Mouse (Mus musculus): ENCODE measurements around the gene Abi3bp.

Abi3bp gene

DNA sequence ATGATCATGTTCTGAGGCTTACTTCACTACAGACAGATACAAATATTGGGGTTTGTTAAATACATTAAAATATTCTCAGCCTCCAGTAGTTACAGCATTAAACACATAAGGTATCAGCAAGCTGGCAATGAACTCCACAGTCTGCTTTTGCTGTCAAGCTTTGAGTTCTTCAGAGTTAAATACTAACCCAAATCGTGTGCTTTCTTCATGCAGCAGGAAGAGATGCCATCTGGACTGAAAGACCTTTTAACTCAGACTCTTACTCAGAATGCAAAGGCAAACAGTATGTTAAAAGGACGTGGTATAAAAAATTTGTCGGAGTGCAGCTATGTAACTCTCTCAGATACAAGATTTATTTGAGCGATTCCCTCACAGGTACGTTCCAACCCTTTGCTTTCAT lies 209.1 kb downstream of the Abi3bp start:
- DNase-seq (ENCODE audit: low read depth, low spot score), result no peak

DNA sequence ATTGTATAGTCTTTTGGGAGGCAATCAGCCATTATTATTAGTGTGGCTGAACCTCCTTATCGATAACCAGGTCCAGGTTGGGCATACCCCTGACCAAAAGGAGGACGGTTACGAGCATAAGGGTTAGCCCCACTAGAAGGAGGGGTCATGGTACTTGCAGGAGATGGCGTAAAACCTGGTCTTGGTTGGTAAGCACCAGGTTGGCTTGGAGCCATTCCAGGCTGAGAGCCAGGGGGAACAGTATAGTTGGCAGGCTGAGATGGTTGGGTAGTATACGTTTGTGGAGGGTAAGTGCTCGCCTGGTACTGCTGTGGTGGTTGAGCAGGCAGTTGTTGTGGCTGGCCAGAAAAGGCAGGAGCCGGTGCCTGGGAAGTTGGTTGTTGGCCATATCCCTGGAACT lies 213.0 kb downstream of the Abi3bp start:
- DNase-seq (ENCODE audit: low read depth, low spot score), result no peak

DNA sequence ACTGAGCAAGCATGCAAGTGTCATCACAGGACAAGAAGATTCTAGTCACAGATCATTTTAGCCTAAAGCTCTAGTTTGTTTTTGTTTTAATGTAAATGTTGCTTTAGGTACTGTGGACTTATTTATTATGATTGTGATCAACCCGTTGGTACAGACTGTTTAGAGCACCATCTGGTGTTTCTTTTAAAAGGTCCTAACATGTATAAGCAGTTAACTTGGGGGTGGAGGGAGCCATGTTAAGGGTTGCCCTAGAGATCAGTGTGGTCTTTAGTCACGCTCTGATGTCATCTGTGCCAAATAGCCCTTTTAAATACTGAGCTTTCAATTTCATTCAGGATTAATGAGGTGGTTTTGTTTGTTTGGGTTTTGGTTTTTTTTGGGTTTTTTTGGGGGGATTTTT lies 218.8 kb downstream of the Abi3bp start:
- no peak for DNase-seq (ENCODE audit: low read depth, low spot score)

DNA sequence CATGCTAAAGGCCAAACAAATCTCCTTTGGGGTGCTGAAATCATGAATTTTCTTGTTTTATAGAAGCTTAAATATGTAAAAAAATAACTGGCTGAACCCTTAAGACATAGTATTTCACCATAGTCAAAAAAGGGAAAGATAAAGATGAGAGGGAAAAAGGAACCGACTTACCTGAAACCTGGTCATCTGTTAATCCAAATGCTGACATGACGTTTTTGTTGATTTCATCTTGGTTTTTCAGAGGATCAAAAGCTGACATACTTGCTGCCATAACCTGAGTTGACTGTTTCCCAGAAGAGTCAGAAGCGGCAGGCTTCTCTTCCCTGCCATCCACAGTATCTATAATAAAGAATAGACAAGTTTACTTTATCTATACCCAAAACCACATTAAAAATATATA lies 223.2 kb downstream of the Abi3bp start:
- DNase-seq (ENCODE audit: low read depth, low spot score), result no peak

DNA sequence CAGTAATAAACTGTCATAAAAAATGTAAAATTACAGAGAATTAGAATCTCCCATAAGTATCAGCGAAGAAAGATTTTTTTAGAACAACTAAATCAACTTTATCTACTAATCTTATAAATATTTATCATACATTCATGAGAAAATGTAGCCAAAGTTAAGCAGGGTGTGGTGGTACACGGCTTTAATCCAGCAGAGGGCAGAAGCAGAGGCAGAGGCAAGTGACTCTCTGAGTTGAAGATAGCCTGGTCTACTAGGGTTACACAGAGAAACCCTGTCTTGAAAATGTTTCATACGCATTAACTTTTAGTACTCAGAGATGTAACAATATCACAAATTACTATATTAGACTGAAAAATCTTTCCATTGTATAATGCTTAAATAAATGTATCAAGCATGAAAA lies 228.1 kb downstream of the Abi3bp start:
- DNase-seq (ENCODE audit: low read depth, low spot score), result no peak

DNA sequence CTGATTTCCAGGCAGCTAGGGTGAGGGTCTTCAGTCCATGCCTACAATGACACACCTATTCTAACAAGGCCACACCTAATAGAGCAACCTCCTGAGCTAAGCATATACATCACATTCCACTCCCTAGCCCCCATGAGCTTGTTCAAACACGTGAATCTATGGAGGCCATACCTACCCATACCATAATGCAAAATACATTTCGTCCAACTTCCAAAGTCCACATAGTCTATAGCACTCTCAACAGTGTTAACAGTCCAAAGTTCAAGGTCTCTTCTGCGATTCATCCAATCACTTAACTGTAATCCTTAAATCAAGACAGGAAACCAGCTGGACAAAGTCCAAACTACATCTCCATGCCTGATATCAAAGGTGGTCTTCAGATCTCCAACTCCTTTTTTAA lies 232.4 kb downstream of the Abi3bp start:
- no peak for DNase-seq (ENCODE audit: low read depth, low spot score)

DNA sequence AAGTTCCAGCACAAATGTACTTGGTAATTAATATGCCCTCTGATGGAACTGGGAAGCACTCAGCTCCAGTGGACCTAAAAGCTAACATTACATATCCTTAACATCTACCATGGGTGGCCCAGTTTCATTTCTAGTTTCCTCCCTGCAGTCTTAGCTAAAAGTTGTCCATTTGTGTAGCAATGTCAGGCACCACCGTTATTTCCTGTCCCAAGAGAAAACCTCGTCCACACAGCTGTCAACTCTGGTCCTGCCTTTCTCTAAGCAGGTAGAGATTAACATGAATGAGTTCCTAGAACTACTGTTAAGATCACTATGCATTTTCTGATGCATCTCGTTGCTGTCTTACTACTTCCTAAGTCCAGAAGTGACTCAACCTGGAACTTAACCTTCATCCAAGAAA lies 237.9 kb downstream of the Abi3bp start:
- no peak for DNase-seq (ENCODE audit: low read depth, low spot score)

DNA sequence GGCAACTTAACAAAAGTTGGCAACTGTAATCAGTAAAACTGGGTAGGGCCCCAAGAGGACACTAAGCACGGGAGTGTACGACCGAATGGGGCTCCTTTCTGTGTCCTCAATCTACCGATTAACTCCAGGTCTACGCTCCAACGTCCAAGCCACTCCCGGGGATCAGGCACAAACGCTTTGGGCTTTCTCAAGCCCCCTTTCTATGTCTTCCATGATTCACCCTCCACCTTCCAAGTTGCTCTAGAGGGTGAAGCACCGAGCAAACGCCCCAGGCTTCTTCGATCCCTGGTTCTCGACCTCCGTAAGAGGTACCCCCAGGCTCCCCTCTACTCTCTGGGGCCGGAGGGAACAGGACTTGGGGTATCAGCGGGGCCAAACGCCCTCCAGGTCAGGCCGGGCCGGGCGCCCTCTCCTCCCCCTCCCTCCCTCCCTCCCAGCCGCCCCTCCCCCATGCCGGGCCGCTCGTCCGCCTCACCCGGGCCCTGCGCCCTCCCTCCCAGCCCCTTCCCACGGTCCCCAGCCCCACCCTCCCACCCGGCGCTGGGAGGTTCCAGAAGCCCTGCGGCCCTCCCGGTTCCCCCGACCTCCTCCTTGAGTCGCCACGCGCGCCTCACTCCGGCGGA lies 239.0 kb downstream of the Abi3bp start:
- peak; percentile 4 for DNase-seq (ENCODE audit: low read depth, low spot score)

DNA sequence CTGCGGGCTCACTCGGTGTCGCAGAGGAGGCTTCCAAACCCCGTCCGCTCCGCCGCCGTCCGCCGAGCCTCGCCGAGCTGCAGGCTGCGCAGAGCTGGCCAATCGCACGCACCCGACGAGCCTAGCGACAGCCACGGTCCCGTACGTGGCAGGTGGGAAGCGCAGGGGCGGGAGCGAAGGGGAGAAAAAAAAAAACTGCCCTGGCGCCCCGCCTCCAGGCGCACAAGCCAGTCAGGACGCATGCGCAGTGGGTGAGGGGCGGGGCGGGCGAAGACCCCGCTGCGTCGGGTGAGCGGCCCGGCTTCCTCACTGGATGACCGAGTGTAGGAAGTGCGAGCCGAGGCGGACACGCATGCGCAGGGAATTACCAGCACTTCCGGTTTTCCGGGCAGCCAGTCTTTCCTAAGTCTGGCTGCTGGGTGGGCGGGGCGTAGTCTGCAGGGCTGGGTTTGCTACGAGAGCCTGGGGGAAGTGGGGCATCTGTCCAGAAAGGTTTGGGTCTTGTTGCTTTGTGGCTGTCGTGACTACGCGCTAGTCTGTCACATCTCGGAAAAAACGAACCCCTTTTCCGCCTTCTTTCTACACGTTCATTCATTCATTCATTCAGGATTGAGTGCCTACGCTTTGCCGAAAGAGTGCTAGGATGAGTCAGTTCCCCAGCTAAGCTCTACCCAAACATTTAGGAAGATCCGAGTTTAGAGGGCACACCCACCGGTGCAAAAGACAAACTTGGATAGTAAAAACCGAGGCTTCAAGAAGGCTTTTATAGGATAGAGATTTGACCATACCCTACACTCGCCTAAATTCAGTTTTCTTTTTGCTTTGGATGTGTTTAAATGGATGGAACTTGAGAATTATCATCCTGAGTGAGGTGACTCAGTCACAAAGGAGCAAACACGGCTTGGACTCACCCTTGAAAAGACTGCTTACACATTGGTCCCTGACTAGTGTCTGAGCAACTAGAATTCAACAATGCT lies 239.8 kb downstream of the Abi3bp start, which contains the start of gene Tfg:
Gene Tfg (minus strand): TSS at position 227 of the 977 bp plus-strand sequence.
- DNase-seq (ENCODE audit: low read depth, low spot score), result peak; percentile 97

DNA sequence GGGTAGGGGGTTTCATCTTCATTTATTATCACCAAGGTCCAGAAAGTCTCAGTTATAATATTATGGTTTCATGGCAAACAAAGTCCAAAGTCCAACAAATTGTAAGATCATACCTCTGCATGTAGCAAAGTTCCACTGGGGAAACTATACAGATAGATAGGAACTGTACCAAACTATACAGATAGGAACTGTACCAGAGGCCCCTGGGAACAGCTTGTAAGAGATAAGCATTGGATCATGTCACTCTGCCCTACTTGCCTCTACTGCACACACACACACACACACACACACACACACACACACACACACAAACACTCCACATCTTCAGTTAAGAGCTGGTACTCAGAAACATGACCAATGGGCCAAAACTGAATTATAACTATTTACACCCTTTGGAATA lies 241.4 kb downstream of the Abi3bp start:
- DNase-seq (ENCODE audit: low read depth, low spot score), result no peak

DNA sequence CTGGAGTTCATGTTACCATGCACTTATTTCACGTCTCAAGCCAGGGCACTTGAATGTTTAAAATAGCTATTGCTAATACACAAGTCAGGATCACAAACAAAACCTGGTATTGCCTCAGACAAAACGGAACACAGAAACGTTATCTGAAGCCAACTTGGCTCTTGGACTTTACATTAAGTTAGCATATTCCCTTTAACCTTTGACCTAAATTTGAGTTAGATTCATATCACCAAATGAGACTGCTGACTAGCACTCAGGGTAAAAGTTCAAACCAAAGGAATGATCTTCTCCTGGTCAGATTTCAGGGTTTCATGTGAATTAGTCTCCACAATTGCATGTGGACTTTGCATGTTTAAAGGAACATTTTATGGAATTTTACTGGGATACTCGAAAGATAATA lies 244.7 kb downstream of the Abi3bp start:
- DNase-seq (ENCODE audit: low read depth, low spot score), result no peak

DNA sequence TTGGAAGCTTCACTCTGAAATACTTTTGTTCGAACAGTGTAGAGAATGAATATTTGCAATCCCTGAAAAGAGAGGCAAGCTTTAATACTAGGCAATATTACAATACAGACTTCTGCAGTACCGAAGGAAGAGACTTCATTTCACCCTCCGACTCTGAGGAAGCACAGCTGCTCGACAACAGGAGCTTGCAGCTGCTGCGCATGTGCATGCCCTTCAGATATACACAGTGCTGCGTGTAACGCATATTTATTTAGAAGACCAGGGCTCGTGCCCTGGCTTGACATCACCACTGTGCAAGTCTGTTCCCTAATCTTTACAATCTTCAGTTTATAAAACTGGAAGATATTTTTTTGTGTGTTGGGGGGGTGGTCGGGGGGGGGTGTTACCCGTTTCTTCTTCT lies 247.2 kb downstream of the Abi3bp start:
- no peak for DNase-seq (ENCODE audit: low read depth, low spot score)

DNA sequence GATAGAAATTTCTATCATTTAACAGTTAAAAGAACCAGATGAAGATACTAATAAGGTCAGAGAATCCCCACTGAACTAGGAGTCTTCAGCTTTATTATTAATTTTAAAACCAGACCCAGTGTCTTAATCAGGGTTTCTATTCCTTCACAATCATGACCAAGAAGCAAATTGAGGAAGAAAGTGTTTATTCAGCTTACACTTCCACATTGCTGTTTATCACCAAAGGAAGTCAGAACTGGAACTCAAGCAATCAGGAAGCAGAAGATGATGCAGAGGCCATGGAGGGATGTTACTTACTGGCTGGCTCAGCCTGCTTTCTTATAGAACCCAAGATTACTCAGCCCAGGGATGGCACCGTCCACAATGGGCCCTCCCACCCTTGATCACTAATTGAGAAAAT lies 251.4 kb downstream of the Abi3bp start:
- no peak for DNase-seq (ENCODE audit: low read depth, low spot score)
